In genomic region chr16:86604166-86604565, GRCm38 (mm10) we compare ENCODE assay signal across 12 mouse cellular contexts.
A peak's percentile ranks its signal among the peaks of the same experiment; 100 is the strongest.
DNase-seq lines count a peak whose midpoint lies in the region; ATAC-seq and TF ChIP-seq lines count a peak whose summit lies in the region.
"Had no signal": no experiment of that assay in that cellular context is flagged by ENCODE, and none has a peak within 500 bp of the region (broad histone marks: within the 10 kb centered on the region; RNA-seq: fewer than 3 reads in every experiment).

No protein-coding gene starts in this region.

- DNase-seq in cerebellum, adult 2 months, result peak; percentile 9 to 17
- DNase-seq in cerebellum, adult 11-12 months, result no peak
- DNase-seq in gastrocnemius, postnatal 25 days, result peak; percentile 6
- no peak for DNase-seq in gastrocnemius, adult 8-10 months (ENCODE audit: low spot score in 2 of 2)
- peak; percentile 1 for DNase-seq in midbrain, embryonic 14.5 days
- DNase-seq in midbrain, embryonic 10.5 days (ENCODE audit: low spot score), result no peak
- peak; percentile 26 for DNase-seq in lung, postnatal 36 days
- DNase-seq: heart, postnatal 36 days had no signal

- no peak for TF ChIP-seq POLR2A in cerebellum, adult 2 months (IDR thresholded peaks at IDR 0.05; ENCODE audit: borderline replicate concordance, insufficient read depth, low read length)

- no peak overlapping the region for H3K4me2 ChIP-seq in midbrain, embryonic 14.5 days (ENCODE audit: low read length)
- H3K4me2 ChIP-seq: forebrain, embryonic 12.5 days; limb, embryonic 12.5 days had no signal

- no peak for TF ChIP-seq CTCF in cerebellum, adult 2 months (IDR thresholded peaks at IDR 0.05; ENCODE audit: borderline replicate concordance, insufficient read depth, low read depth, low read length)

- H3K36me3 ChIP-seq in midbrain, embryonic 14.5 days (ENCODE audit: control insufficient read depth, insufficient read depth, low read length), result no peaks in the 10 kb centered on the region
- no peaks in the 10 kb centered on the region for H3K36me3 ChIP-seq in midbrain, embryonic 10.5 days
- H3K36me3 ChIP-seq: forebrain, embryonic 12.5 days; limb, embryonic 12.5 days had no signal

- no peaks in the 10 kb centered on the region for H3K9me3 ChIP-seq in midbrain, embryonic 14.5 days (ENCODE audit: control insufficient read depth, low read length)
- no peaks in the 10 kb centered on the region for H3K9me3 ChIP-seq in midbrain, embryonic 10.5 days (replicated peaks)
- H3K9me3 ChIP-seq: forebrain, embryonic 12.5 days; limb, embryonic 12.5 days had no signal

- H3K27ac ChIP-seq in cerebellum, adult 2 months (ENCODE audit: insufficient read depth, low read length), result no peak overlapping the region
- H3K27ac ChIP-seq in midbrain, embryonic 14.5 days (replicated peaks; ENCODE audit: low read depth, low read length), result no peak overlapping the region
- no peak overlapping the region for H3K27ac ChIP-seq in midbrain, embryonic 10.5 days (replicated peaks)
- H3K27ac ChIP-seq: forebrain, embryonic 12.5 days; limb, embryonic 12.5 days had no signal

- H3K4me3 ChIP-seq in cerebellum, adult 2 months (replicated peaks; ENCODE audit: insufficient read depth, low read depth, low read length), result no peak overlapping the region
- no peak overlapping the region for H3K4me3 ChIP-seq in midbrain, embryonic 14.5 days (replicated peaks; ENCODE audit: low read depth, low read length)
- H3K4me3 ChIP-seq in midbrain, embryonic 10.5 days, result no peak overlapping the region
- H3K4me3 ChIP-seq: forebrain, embryonic 12.5 days; limb, embryonic 12.5 days had no signal

- ATAC-seq in midbrain, embryonic 14.5 days (ENCODE audit: low FRiP score, low TSS enrichment), result no peak
- ATAC-seq in granulocyte monocyte progenitor cell, adult 5-6 weeks (replicated peaks; ENCODE audit: poor library complexity, severe bottlenecking), result no peak
- ATAC-seq: midbrain, embryonic 16.5 days had no signal

- 24% methylated on average over 7 of the region's 7 CpGs for WGBS in cerebellum, adult 2 months
- WGBS in midbrain, embryonic 14.5 days, result 80% methylated on average over 7 of the region's 7 CpGs
- WGBS in midbrain, embryonic 10.5 days, result 87% methylated on average over 7 of the region's 7 CpGs

- H3K27me3 ChIP-seq in cerebellum, adult 2 months (ENCODE audit: control insufficient read depth, insufficient read depth, low read length), result no peaks in the 10 kb centered on the region
- no peaks in the 10 kb centered on the region for H3K27me3 ChIP-seq in midbrain, embryonic 14.5 days (ENCODE audit: control insufficient read depth, insufficient read depth, low read length)
- no peaks in the 10 kb centered on the region for H3K27me3 ChIP-seq in midbrain, embryonic 10.5 days (ENCODE audit: low read depth, poor library complexity, severe bottlenecking)
- H3K27me3 ChIP-seq: forebrain, embryonic 12.5 days; limb, embryonic 12.5 days had no signal

- H3K9ac ChIP-seq in midbrain, embryonic 14.5 days (replicated peaks; ENCODE audit: low read length), result no peak overlapping the region
- H3K9ac ChIP-seq: forebrain, embryonic 12.5 days; limb, embryonic 12.5 days had no signal

- no peaks in the 10 kb centered on the region for H3K4me1 ChIP-seq in cerebellum, adult 2 months (ENCODE audit: control insufficient read depth, insufficient read depth, low read length)
- no peaks in the 10 kb centered on the region for H3K4me1 ChIP-seq in midbrain, embryonic 14.5 days (ENCODE audit: control insufficient read depth, insufficient read depth, low read length)
- no peaks in the 10 kb centered on the region for H3K4me1 ChIP-seq in midbrain, embryonic 10.5 days
- H3K4me1 ChIP-seq: forebrain, embryonic 12.5 days; limb, embryonic 12.5 days had no signal

Comparison
In these comparisons a context has a peak if more than half of its experiments do, and no peak if none do; other contexts are left out.
1. DNase-seq: peak in cerebellum, adult 2 months (2 of 2), gastrocnemius, postnatal 25 days (single experiment), midbrain, embryonic 14.5 days (single experiment) and lung, postnatal 36 days (single experiment); none in cerebellum, adult 11-12 months (single experiment), gastrocnemius, adult 8-10 months (0 of 2) and midbrain, embryonic 10.5 days (single experiment).